Mouse (Mus musculus): Measurements from ENCODE around the gene Zfp663. TPM values are rescaled to one million over a fixed set of nuclear protein-coding genes. Genes with fewer than 3 reads are reported as not detected.

Zfp663 gene
- total RNA-seq (2023): not detected

GRCm38 (mm10) chr2:165368496-165368895 is at the start of gene Zfp663:
TSS of gene Zfp663 (minus strand) at chr2:165368729.

GRCm38 (mm10) chr2:165387844-165388495 is 19.4 kb upstream of the Zfp663 start, which contains the start of gene Zfp334:
TSS of gene Zfp334 (minus strand) at chr2:165388259.

GRCm38 (mm10) chr2:165326304-165327190 is 42.0 kb downstream of the Zfp663 start, which contains the start of gene Elmo2:
TSS of gene Elmo2 (minus strand) at chr2:165326479.

Other genes starting within 250 kb of the Zfp663 start
- not detected for gene Cdh22, start 133.9 kb downstream of the Zfp663 start, total RNA-seq (2023)
- 35.5 TPM for gene Slc35c2, start 80.9 kb downstream of the Zfp663 start, total RNA-seq (2023)
- gene Elmo2, start 42.2 kb downstream of the Zfp663 start, total RNA-seq (2023): 37.2 TPM
- gene Zfp334, start 19.5 kb upstream of the Zfp663 start, total RNA-seq (2023): 0.15 TPM
- gene Ocstamp, start 31.7 kb upstream of the Zfp663 start, total RNA-seq (2023): not detected
- not detected for gene Slc13a3, start 104.5 kb upstream of the Zfp663 start, total RNA-seq (2023)
- 16.9 TPM for gene Trp53rka, start 124.6 kb upstream of the Zfp663 start, total RNA-seq (2023)
- gene Slc2a10, start 135.1 kb upstream of the Zfp663 start, total RNA-seq (2023): not detected
- 14.5 TPM for gene Eya2, start 226.3 kb upstream of the Zfp663 start, total RNA-seq (2023)

Measured in CD4-positive naive resting alpha-beta T cell, adult 57 days (primary cell).